Mouse (Mus musculus) ovary, postnatal 10 days (tissue): ENCODE results near the gene Hmcn1.

Experiments used
- DNase-seq: peaks from one replicate; pipeline ENCODE4 v3.0.0; 2022; ENCODE audit warnings: low spot score

Hmcn1 gene

GRCm38 (mm10) chr1:150993162-150994064 is at the start of gene Hmcn1:
Gene Hmcn1 (minus strand): TSS chr1:150993435.
- DNase-seq, result peak; percentile 42

- no peak for DNase-seq
These were observed 47.9 kb upstream of the Hmcn1 start for GRCm38 (mm10) chr1:151040945-151041649.

DNA sequence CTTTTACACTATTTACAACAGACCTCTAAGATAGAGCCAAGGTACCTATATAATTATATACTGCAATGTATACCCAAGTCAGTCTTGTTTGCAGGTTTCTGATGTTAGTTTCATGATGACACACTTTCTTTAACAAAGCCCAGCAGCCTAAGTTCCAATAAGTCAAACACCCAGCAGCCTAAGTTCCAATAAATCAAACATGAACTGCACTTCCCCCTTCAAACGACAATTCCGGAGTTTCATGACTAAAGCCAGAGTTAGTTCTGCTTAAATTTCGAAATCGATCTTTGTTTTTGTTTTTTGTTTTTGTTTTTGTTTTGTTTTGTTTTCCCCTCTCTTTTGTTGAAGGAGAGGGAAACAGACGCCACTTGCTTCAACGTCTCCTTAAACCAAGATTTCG is 47.1 kb upstream of the Hmcn1 start:
- no peak for DNase-seq

GRCm38 (mm10) chr1:151039189-151039588 is 46.0 kb upstream of the Hmcn1 start:
- no peak for DNase-seq

DNA sequence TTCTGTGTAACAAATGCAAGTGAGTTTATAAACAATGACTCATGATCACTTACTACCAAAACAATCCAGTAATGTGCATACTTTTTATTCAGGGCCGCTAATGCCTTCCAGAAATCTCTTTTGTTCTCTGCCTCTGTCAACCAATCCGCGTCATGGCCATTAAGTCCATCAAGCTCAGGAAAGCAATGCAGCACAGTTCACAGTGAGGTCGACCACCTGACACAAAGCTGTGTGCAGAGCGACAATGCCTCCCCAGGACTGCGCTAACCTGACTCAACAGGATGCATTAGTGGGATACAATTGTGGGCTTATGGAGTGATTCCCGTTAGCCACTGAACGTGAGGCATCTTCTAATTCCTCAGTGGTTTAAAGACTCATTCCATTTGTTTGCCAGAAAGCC is 45.3 kb upstream of the Hmcn1 start:
- DNase-seq, result no peak

DNA sequence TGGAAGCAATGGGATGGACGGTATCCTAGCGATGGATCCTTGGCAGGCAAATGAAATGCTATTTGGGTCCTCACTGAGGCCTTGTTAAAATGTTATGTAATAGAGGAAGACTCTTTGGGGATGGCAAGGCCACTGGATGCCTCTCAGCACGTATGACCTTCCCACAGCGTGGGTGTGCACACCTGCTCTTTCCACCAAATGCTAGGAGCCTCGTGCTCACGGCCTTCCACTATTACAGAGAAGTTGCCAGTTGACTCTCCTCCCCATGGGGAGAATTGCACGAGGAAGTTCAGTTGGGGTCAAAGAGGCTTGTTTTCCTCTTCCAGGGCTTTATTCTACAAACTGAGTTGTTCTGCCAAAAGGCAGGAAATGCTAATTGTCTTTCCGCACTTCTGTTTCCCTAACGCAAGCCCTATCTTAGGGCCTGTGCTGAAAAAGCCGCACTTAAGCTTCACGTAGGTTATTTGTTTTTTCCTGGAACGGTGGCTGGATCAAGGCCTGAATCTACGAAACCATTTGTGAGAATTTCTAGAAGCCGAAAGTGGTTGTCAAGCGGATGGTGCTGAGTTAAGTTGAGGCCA is 43.3 kb upstream of the Hmcn1 start:
- DNase-seq, result no peak

- DNase-seq, result no peak
These were observed 42.5 kb upstream of the Hmcn1 start for GRCm38 (mm10) chr1:151035766-151036165.

DNA sequence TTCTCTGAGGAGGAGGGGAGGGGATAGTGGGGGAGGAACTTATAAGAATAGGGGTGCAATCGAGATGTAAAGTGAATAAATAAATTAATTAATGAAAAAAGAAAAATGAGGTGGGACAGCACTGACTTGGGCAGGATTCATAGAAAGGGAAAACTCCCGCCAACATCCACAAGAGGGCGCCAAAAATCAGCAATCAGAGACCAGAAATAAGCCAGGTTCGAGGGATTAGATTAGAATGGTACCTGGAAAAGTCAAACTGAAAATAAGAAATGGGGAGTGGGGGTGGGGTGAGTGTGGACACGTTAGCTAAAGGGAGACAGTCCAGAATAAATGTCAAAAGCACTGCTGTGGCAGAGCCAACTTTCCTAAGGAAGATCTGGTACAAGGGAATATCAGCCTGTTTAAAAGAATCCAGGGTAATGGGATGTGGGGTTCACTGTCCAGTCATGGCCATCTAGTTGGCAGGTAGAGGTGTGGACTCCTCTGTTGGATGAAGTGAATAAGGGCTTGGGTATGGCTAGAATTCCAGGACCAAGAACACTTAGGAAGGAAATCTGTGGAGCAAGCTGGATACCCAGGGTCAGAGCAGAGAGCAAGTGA is 41.9 kb upstream of the Hmcn1 start:
- peak; percentile 31 for DNase-seq

- no peak for DNase-seq
These were observed 40.1 kb upstream of the Hmcn1 start for GRCm38 (mm10) chr1:151033291-151033690.

DNA sequence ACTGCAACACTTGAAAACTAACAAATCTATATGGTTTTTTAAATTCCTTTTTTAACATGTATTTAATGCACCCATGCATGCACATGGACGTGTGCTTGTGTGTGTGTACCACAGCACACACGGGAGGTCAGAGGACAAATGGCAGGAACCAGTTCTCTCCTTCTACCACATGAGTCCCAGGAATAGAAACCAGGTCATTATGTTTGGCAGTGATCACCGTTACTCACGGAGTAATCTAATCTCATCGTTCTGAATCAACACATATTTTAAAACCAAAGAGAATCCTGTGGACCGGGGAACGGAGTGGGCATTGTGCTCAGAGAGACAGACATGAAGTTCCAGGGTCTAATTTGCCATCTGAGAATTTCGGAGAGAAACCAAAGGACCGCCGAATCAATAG is 38.3 kb upstream of the Hmcn1 start:
- no peak for DNase-seq

DNA sequence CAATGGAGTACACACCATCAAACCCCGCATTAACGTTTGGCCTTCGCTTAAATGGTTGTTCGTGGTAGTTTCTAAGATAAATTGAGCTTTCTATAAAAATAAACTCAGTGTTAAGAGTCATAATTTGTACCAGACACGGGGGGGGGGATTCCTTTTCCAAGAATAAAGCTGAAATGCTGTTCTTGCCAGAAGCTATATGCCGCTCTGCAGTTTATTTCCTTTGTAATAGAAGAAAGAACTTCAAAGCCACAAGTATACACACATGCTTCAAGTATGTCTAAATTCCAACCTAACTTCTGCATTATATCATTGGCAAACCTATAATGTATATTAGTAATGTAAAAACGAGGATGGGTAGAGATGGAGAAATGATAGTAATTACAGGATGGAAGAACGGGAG is 37.9 kb upstream of the Hmcn1 start:
- DNase-seq, result no peak

GRCm38 (mm10) chr1:151025049-151025773 is 32.0 kb upstream of the Hmcn1 start:
- DNase-seq, result no peak

DNA sequence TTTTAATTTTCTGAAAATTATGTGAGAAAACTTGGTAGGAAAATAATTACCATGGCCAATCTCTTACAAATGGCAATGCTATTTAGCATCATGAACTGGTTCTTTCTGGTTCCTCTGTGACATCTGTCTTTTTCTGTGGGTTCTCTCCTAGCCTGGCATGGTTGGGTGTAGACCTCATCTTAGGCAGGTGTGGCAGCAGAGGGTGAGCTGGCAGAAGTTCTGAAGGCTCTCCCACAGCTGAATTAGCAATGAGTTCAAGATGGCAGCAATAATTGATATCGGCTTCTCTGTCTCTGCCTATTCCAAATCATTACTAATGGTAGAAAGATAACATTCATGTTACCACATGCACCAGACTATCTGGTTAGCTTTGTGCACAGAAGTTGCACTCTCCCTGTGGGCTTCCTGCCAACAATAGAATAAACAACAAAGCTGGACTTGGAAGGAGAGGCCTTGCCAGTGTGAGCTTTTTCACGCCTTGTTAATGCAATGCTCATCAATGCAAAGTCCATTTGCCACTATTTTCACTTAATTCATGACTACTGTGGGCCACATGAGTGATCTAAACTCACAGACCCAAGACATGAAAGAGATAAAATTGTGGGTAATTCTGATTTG is 26.1 kb upstream of the Hmcn1 start:
- DNase-seq, result no peak

DNA sequence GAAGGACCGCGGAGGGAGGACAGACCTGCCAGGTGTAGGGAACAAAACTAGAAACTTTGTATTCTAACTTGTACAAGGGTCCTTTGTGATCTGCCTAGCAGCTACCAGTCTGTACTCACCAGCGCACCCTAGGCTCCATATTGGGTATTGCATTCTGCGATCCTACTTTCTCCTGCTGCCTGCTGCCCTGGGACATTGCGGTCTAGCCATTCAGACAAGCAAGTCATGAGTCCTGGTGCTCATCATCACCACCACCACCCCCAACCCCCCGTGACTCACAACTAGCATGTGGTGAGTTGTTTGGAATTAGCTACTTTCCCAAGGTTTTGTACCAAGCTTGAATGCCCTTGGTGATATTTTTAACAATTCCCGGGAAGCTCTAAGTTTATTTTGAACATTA is 17.8 kb upstream of the Hmcn1 start:
- peak; percentile 21 for DNase-seq

DNA sequence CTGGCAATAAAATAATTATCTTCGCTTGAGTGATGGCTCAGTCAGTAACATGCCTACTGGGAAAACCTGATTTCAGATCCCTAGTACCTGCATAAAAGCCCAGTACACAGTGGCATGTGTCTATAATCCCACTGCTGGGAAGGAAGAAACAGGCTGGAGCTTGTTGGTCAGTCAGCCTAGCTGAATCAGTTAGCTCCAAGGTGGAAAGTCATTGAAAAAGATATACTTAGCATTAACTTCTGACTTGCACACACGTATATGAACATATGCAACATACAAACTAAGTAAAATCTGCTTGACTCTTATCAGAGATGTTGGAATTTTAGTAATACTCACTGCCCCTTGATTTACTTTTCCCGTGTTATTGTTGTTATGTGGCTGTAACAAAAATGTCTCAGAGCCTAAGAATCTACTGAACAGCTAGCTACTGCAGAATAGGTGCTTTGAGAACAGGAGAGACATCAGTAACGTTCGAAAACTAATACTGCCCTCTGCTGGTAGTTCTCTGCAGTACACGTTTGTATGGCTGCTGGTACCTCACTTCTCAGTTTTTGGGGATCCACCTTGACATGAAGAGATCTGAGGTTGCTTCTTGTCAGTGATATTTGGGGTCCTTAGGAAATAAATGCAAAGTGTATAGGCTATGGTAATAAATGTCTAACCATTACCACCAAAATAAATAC is 16.0 kb upstream of the Hmcn1 start:
- DNase-seq, result peak; percentile 24

DNA sequence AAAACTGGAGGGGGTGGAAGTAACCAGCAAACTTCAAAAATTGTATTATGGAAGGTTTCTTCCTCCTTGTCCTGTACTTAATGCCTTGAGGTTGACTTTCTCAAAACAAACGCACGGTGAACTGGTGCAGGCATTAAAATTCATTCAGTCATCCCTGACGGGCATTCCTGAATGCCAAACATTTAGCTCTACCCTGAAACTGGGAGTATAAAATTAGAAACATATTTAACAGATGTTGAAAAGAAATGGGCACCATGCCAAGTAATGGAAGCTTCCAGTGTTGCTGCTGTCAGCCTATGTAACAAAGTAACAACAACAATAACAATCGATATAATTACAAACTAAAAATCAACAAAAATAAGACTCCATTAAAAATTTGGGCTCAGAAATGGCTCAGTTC is 14.5 kb upstream of the Hmcn1 start:
- no peak for DNase-seq

DNA sequence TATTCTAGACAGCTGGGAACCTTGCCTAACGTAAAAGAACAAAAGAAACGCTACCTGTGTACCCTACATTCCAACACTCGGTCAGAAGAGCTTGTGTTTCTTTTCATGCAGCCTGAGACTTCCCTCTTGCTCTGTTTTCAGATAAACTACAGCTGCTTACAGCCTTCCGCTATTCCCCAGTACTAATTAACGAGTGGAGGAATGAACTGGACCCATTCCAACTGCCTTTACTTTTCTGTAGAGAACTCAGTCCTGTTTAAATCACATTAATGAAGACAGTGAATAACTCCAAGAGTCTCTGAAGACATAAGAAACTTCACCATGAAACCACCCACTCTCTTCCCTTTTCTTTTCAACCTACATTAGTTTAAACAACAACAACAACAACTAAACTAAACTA is 10.8 kb upstream of the Hmcn1 start:
- no peak for DNase-seq

DNA sequence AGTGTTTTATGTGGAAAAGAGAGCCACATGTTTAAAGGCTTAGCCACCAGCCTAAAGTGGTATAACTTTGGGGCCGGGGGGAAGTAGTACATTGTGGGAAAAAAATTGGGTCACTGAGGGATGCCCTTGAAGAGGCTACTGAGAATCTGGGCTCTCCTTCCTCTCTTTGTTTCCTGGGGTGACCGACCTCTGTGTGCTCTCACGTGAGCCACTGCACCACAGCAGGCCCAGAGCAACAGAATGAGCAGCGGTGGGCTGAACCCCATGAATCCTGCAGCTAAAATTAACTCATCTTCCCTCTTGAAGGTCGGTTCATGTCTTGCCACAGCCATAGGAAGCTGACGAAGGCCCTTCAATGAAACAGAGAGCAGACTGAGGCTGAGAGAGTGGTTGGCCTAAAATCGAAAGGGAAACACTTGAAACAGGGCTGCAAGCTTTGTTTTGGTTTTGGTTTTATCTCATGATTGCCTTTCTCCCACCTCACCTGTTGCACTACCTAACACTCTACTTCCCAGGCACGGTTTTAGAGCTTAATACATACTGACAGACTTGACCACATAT is 8.7 kb upstream of the Hmcn1 start:
- no peak for DNase-seq

- no peak for DNase-seq
These were observed 7.5 kb upstream of the Hmcn1 start for GRCm38 (mm10) chr1:151000714-151001113.

GRCm38 (mm10) chr1:150994612-150995011 is 1.4 kb upstream of the Hmcn1 start:
- DNase-seq, result no peak
